Mouse (Mus musculus) ovary, adult 18-20 months (tissue): ENCODE results near the gene Inip.

Experiments
- DNase-seq: peaks from one replicate; pipeline ENCODE4 v3.0.0; 2022; ENCODE audit warnings: low spot score, mixed read lengths

Inip gene

GRCm38 (mm10) chr4:59772171-59772879 lies 29.1 kb downstream of the Inip start:
- DNase-seq = no peak

GRCm38 (mm10) chr4:59767717-59768116 lies 33.7 kb downstream of the Inip start:
- no peak for DNase-seq

GRCm38 (mm10) chr4:59765385-59766005 lies 35.9 kb downstream of the Inip start:
- peak; percentile 19 for DNase-seq

- DNase-seq = no peak
Measured at GRCm38 (mm10) chr4:59764950-59765349, 36.4 kb downstream of the Inip start.

DNA sequence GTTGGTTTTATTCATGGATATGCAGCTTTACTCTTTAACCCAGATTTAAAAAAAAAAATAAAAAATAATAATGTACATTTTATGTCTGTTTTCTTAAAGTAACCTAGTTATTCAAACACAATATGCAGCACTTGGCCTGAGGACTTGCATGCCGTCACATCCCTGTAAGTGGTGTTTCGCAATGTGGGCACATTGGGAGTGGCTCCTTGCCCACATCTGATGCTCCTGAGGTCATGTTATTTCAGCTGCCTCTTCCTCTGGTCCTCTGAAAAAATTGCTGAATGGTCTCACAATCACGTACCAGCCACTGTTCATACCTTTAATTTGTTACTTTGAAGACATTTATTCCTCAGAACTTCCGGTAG lies 40.0 kb downstream of the Inip start:
- DNase-seq = no peak

- DNase-seq = no peak
Measured at GRCm38 (mm10) chr4:59760636-59761364, 40.6 kb downstream of the Inip start.

- no peak for DNase-seq
Measured at GRCm38 (mm10) chr4:59760016-59760415, 41.4 kb downstream of the Inip start.

DNA sequence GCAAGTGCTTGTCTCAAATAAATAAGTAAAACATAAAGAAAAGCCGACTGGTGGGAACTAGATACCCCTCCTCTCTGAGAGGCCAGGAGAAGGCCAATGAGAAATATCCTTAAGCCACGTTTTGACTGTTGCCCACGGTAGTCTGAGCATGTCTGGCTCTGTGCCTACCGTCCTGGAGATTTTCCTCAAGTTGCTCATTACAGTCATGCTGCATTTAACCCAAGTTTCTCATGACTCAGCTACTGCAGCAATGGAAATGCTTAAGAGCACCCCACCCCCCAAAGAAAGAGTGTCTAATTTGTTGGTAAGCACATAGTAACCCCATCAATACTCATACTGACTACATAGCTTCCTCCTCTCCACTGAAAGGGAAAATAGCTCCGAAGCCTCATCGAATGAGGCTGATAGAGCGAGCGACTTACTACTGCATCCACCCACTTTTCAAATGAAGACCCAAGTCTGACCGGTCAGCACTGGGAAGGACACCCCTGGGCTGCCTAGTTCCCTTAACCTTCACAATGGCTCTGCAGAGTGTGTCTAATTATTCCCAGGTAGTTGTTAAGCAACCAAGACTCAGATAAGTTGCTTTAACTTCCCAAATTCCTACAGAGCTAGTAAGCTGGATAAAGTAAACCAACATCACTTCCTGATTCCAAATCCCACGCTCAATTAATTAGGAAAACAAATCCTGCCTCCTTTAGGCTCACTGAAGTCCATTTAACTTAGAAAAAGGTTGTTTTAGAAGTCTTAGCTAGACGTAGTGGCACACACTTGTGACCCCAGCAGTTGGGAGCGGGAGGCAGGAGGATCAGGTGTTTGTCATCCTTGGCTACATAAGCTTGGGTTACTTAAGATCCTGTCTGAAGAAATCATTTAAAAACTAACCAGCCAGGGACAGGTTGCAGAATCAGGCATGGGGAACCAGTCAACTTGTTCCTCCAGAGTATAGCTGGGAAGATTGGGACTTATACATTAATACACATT lies 43.6 kb downstream of the Inip start:
- no peak for DNase-seq

DNA sequence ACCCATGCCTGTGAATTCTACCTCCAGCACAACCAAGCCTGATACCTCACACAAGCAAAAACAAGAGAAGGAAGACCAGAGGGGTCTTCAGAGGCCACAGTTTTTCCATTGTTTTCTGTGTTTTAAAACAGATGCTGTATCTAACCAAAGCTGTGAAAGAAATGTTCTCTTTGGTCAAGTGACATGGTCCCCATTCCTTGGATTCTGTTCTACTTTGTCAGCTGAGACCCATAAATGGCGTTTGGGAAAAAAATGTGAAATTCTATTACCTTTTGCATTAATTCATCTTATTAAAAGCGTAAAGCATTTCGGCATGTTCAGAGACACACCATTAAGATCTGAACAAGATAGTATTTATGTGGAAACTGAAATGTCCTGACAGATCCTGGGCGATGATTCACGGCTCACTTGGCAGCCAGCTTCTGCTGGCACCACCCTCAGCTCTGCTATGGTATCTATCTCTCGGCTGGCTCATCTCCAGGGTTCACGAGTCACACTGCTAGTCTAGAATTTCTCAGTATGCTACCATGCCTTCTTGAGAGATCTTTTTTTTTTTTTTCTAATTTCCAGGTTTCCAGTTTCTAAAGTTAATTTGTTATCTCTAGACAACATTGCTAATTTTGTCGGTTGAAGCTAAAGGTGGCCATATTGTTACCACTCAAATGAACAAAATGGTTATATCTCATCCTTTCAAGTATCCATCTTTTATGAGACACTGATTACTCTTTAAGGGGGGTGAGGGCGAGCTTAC lies 44.9 kb downstream of the Inip start:
- DNase-seq = peak; percentile 63

GRCm38 (mm10) chr4:59753491-59754140 lies 47.8 kb downstream of the Inip start:
- DNase-seq = no peak

GRCm38 (mm10) chr4:59739882-59740281 lies 61.5 kb downstream of the Inip start:
- no peak for DNase-seq

DNA sequence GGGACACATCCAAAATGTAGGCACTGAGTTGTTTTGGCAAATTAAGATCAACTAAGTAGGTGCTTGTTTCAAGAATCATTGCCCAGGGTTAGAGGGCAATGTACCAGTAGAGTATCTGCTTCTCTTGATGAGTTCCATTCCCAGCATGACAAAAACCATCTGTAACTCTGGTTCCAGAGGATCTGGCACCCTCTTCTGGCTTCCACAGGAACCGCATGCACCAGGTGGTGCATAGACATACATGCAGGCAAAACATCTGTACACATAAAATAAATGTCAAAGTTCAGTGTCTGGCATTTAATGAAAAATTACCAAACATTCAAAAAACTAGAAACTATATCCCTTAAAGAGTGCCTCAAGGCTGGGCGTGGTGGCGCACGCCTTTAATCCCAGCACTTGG lies 62.1 kb downstream of the Inip start:
- DNase-seq = no peak

DNA sequence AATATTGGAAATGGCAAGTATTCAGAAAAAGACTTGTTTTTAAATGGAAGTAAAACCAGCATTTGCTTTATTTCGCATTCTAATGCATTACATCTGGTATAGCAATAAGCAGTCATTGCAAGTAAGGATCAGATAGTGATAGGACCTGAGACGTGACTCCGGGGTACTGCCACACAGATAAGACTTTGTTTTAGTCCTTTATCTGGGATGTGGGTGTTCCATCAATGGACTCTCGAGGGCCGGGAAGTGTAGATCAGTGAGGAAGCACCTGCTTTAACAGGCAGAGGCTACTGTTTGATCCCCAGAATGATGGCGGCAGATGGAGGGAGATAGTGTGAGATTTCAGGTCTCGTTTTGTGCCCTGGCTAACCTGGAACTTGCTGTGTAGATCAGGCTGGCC lies 69.8 kb downstream of the Inip start:
- DNase-seq = no peak

- no peak for DNase-seq
Measured at GRCm38 (mm10) chr4:59728839-59729238, 72.5 kb downstream of the Inip start.

DNA sequence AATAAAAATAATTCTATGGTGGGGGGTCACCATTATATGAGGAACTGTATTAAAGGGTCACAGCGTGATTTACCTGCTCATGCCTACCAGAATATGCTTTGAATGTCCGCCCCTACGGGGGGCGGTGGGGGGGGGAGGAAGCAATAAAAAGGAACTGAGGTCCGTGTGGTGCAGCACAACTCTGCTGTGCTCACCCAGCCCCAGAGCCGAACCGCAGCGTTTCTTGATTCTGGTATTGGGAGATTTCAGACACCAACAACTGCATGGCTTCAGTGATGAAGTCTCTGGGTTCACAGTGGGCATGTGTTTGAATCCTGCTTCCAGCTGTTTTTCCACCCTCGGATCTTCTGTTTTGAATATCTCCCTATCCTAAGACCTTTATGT lies 73.5 kb downstream of the Inip start:
- no peak for DNase-seq

DNA sequence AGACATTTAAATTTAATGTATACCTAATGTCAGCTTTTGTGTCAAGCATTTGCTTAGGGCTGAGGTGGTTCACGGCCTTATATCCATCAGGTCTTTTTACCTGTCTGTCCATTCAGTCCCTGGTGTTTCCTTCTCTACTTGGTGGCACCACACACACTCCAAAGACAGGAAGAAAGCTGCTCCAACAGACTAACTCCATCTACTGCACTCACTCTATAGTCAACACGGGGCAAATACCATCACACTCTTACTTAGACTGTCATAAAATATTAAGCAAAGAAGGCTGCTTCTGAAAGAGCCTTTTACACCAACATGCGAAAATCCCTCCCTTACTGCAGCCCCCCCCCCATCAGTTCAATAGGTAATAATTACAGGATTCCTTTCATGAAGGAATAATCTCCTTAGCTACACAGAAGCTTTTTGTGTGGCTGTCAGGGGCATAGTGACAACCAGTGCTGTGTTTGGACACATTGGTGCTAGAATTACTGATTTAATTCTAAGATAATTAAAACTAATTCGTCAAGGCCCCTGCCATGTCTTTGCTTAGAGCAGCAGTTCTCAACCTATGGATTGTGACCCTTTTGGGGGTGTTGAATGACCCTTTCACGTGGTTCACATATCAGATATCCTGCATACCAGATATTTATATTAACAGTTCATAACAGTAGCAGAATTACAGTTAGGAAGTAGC lies 74.1 kb downstream of the Inip start:
- DNase-seq = no peak

GRCm38 (mm10) chr4:59726501-59726900 lies 74.9 kb downstream of the Inip start:
- no peak for DNase-seq

GRCm38 (mm10) chr4:59725579-59725978 lies 75.8 kb downstream of the Inip start:
- no peak for DNase-seq

DNA sequence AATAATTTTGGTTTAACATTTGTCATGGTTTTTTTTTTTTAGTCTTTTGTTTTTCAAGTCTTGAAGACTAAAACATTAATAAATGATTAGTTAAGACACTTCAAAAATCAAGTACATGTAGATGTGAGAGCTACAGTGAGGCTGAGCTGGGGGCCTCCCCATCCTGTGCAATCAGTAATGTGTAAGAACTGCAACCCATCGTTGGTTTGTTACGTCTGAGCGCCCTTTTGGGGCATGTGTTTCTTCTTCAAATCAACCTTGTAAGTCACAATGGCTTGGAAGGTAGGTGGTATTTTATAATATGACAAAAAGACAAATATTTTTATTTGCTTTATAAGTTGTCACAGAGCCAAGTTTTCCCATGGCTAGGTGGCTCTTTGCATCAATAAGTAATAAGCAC lies 79.6 kb downstream of the Inip start:
- DNase-seq = no peak
